Mouse (Mus musculus) heart, postnatal 4 days (tissue): ENCODE measurements around the gene Fkbp15. TPM values are rescaled to one million over a fixed set of nuclear protein-coding genes. Genes with fewer than 3 reads are reported as not detected.
"Not testable (repeated sequence)": the region's sequence is repeated elsewhere in the genome, so short reads cannot be mapped to it uniquely, and the experiment has no call there.

Experiments
- DNase-seq: peaks from one replicate; pipeline ENCODE4 v3.0.0; 2021
- total RNA-seq, 2 experiments: library from RNA; stranded (reverse); gene quantifications; 2 replicates each; pipeline ENCODE4 v1.2.3; 2021

Fkbp15 gene
- total RNA-seq, 2 experiments from 2014 or later = 26.5 to 28.1 TPM

GRCm38 (mm10) chr4:62276642-62277041 is 83.7 kb downstream of the Fkbp15 start:
- DNase-seq = no peak

- no peak for DNase-seq
These were observed 85.4 kb downstream of the Fkbp15 start for GRCm38 (mm10) chr4:62274841-62275536.

- no peak for DNase-seq
These were observed 86.4 kb downstream of the Fkbp15 start for GRCm38 (mm10) chr4:62273916-62274315.

- no peak for DNase-seq
These were observed 87.7 kb downstream of the Fkbp15 start for GRCm38 (mm10) chr4:62272696-62273095.

- no peak for DNase-seq
These were observed 93.2 kb downstream of the Fkbp15 start for GRCm38 (mm10) chr4:62267101-62267500.

- not testable (repeated sequence) for DNase-seq
These were observed 94.3 kb downstream of the Fkbp15 start for GRCm38 (mm10) chr4:62266016-62266415.

- no peak for DNase-seq
These were observed 95.1 kb downstream of the Fkbp15 start for GRCm38 (mm10) chr4:62265154-62265836.

GRCm38 (mm10) chr4:62263133-62263844 is 97.1 kb downstream of the Fkbp15 start:
- no peak for DNase-seq

GRCm38 (mm10) chr4:62262276-62262675 is 98.1 kb downstream of the Fkbp15 start, which contains the start of gene Slc31a2:
Gene Slc31a2, plus strand, starts transcription at chr4:62262562.
- no peak for DNase-seq

GRCm38 (mm10) chr4:62256931-62257330 is 103.4 kb downstream of the Fkbp15 start:
- DNase-seq = peak; percentile 70

- no peak for DNase-seq
These were observed 105.8 kb downstream of the Fkbp15 start for GRCm38 (mm10) chr4:62254551-62254950.

GRCm38 (mm10) chr4:62251776-62252175 is 108.6 kb downstream of the Fkbp15 start:
- DNase-seq = no peak

GRCm38 (mm10) chr4:62250896-62251544 is 109.3 kb downstream of the Fkbp15 start:
- no peak for DNase-seq

Other genes starting within 250 kb of the Fkbp15 start
- gene Mup21, start 209.7 kb downstream of the Fkbp15 start, total RNA-seq = not detected
- 1 to 10 TPM; 7.8 to 8.3 TPM for gene Zfp37, start 129.5 kb downstream of the Fkbp15 start, total RNA-seq
- gene Slc31a2, start 98.0 kb downstream of the Fkbp15 start, total RNA-seq = 1 to 10 TPM; 7.9 TPM
- gene Slc31a1, start 179 bp upstream of the Fkbp15 start, total RNA-seq = 10 to 100 TPM; 31.5 to 34.7 TPM
- 10 to 100 TPM; 58.0 to 61.1 TPM for gene Cdc26, start 48.1 kb upstream of the Fkbp15 start, total RNA-seq
- gene Prpf4, start 48.2 kb upstream of the Fkbp15 start, total RNA-seq = 10 to 100 TPM; 12.5 to 14.2 TPM
- gene Rnf183, start 74.7 kb upstream of the Fkbp15 start, total RNA-seq = not detected
- 1 to 10 TPM in 1 of 2 experiments, under 1 TPM in 1; 0.86 to 1.4 TPM for gene Wdr31, start 110.3 kb upstream of the Fkbp15 start, total RNA-seq
- not detected for gene Bspry, start 119.5 kb upstream of the Fkbp15 start, total RNA-seq
- gene Hdhd3, start 142.9 kb upstream of the Fkbp15 start, total RNA-seq = 1 to 10 TPM; 6.3 to 6.9 TPM
- 10 to 100 TPM; 63.8 to 69.8 TPM for gene Alad, start 159.4 kb upstream of the Fkbp15 start, total RNA-seq
- gene Pole3, start 164.5 kb upstream of the Fkbp15 start, total RNA-seq = 10 to 100 TPM; 28.2 to 31.1 TPM
- under 1 TPM; 0.19 to 0.25 TPM for gene 4933430I17Rik, start 164.8 kb upstream of the Fkbp15 start, total RNA-seq
- 10 to 100 TPM; 64.1 to 69.4 TPM for gene Rgs3, start 199.3 kb upstream of the Fkbp15 start, total RNA-seq